Mouse (Mus musculus) midbrain, embryonic 15.5 days (tissue): ENCODE results near the gene Pxn. TPM values are rescaled to one million over a fixed set of nuclear protein-coding genes. Genes with fewer than 3 reads are reported as not detected.
"Not testable (repeated sequence)": the region's sequence is repeated elsewhere in the genome, so short reads cannot be mapped to it uniquely, and the experiment has no call there.

Source experiments
- ATAC-seq: fragments of 200-750 bp; cut with Nextera tagmentation; replicated peaks from 2 replicates; pipeline ENCODE4 v1.8.0; 2017; ENCODE audit warnings: moderate TSS enrichment
- H3K27ac ChIP-seq: fragments of 300-500 bp; sonication (generic); 2 replicates; pipeline ENCODE4 v1.5.1; 2015; ENCODE audit warnings: mild to moderate bottlenecking, inconsistent platforms
- H3K27me3 ChIP-seq: fragments of 300-500 bp; sonication (generic); replicated peaks from 2 replicates; pipeline ENCODE4 v1.6.1; 2015; ENCODE audit warnings: inconsistent platforms
- H3K36me3 ChIP-seq: fragments of 300-500 bp; sonication (generic); replicated peaks from 2 replicates; pipeline ENCODE4 v1.6.1; 2015; ENCODE audit warnings: inconsistent platforms
- H3K4me1 ChIP-seq: fragments of 300-500 bp; sonication (generic); 2 replicates; pipeline ENCODE4 v1.6.1; 2015; ENCODE audit warnings: inconsistent platforms
- H3K4me2 ChIP-seq: fragments of 300-500 bp; sonication (generic); 2 replicates; pipeline ENCODE4 v1.6.1; 2015; ENCODE audit warnings: inconsistent platforms, mild to moderate bottlenecking, moderate library complexity
- H3K4me3 ChIP-seq: fragments of 300-500 bp; sonication (generic); 2 replicates; pipeline ENCODE4 v1.5.1; 2015; ENCODE audit warnings: mild to moderate bottlenecking, inconsistent platforms
- H3K9ac ChIP-seq: fragments of 300-500 bp; sonication (generic); 2 replicates; pipeline ENCODE4 v1.6.1; 2015; ENCODE audit warnings: mild to moderate bottlenecking, inconsistent platforms
- H3K9me3 ChIP-seq: fragments of 300-500 bp; sonication (generic); 2 replicates; pipeline ENCODE4 v1.6.1; 2016; ENCODE audit warnings: inconsistent platforms
- WGBS: fragments of 180-500 bp; shearing (Covaris S2); methylation state at CpG from one replicate; pipeline ENCODE4 v1.1.7; 2015; ENCODE audit warnings: mixed read lengths; 5-methylcytosine and 5-hydroxymethylcytosine counted together
- polyA plus RNA-seq: library from polyadenylated mRNA; unstranded; fragments of >200 nt; fragmentation: Nextera tagmentation; extraction: Ambion mirVana; gene quantifications from 2 replicates; pipeline ENCODE4 v1.2.1, GENCODE M21; 2015

Pxn gene
- polyA plus RNA-seq, 1 experiment from 2014 or later, result 20.9 TPM

GRCm38 (mm10) chr5:115488841-115489698 lies 17.4 kb upstream of the Pxn start:
- WGBS, result under 1% methylated on average over 39 of the region's 39 CpGs
- peak; percentile 77 for ATAC-seq
- H3K4me2 ChIP-seq, result peak overlapping the region; percentile 87

GRCm38 (mm10) chr5:115489699-115490637 lies 16.5 kb upstream of the Pxn start:
- Histone ChIP-seq H3K36me3 (no peaks in the 10 kb centered on the region), H3K4me3 (peak overlapping the region; percentile 47), H3K27me3 (no peaks in the 10 kb centered on the region), H3K27ac (peak overlapping the region; percentile 100), H3K9ac (peak overlapping the region; percentile 80), H3K9me3 (no peaks in the 10 kb centered on the region), H3K4me1 (peaks cover 27% of the 10 kb centered on the region), H3K4me2 (peak overlapping the region; percentile 87)
- peak; percentile 82 for ATAC-seq
- under 1% methylated on average over 50 of the region's 50 CpGs for WGBS

More at GRCm38 (mm10) chr5:115488841-115489698, 17.4 kb upstream of the Pxn start:
- Histone ChIP-seq H3K9ac (peak overlapping the region; percentile 80), H3K9me3 (no peaks in the 10 kb centered on the region), H3K4me1 (peaks cover 32% of the 10 kb centered on the region), H3K27me3 (no peaks in the 10 kb centered on the region), H3K27ac (peak overlapping the region; percentile 100), H3K4me3 (peak overlapping the region; percentile 47), H3K36me3 (no peaks in the 10 kb centered on the region)

GRCm38 (mm10) chr5:115490638-115491000 lies 15.9 kb upstream of the Pxn start:
- ATAC-seq, result no peak
- WGBS, result 11% methylated on average over 8 of the region's 8 CpGs
- peaks cover 26% of the 10 kb centered on the region for H3K4me1 ChIP-seq
- H3K27ac ChIP-seq, result peak overlapping the region; percentile 100
- no peak overlapping the region for H3K9ac ChIP-seq
- H3K4me2 ChIP-seq, result peak overlapping the region; percentile 87
- H3K9me3 ChIP-seq, result no peaks in the 10 kb centered on the region
- H3K27me3 ChIP-seq, result no peaks in the 10 kb centered on the region
- no peaks in the 10 kb centered on the region for H3K36me3 ChIP-seq
- peak overlapping the region; percentile 47; the same call in 1 of the 2 replicates for H3K4me3 ChIP-seq

- WGBS, result 30% methylated on average over 5 of the region's 5 CpGs
- no peaks in the 10 kb centered on the region for H3K27me3 ChIP-seq
- no peak for ATAC-seq
- H3K9ac ChIP-seq, result no peak overlapping the region
- H3K36me3 ChIP-seq, result no peaks in the 10 kb centered on the region
- no peak overlapping the region for H3K4me3 ChIP-seq
- peak overlapping the region; percentile 87; the same call in 1 of the 2 replicates for H3K4me2 ChIP-seq
- peaks cover 26% of the 10 kb centered on the region for H3K4me1 ChIP-seq
- peak overlapping the region; percentile 100 for H3K27ac ChIP-seq
- H3K9me3 ChIP-seq, result no peaks in the 10 kb centered on the region
Measured at GRCm38 (mm10) chr5:115491076-115491475, 15.4 kb upstream of the Pxn start.

- H3K27me3 ChIP-seq, result no peaks in the 10 kb centered on the region
- H3K36me3 ChIP-seq, result no peaks in the 10 kb centered on the region
- H3K9me3 ChIP-seq, result no peaks in the 10 kb centered on the region
- no peak for ATAC-seq
- peak overlapping the region; percentile 25 for H3K4me3 ChIP-seq
- H3K9ac ChIP-seq, result peak overlapping the region; percentile 31; the same call in 1 of the 2 replicates
- no peak overlapping the region for H3K27ac ChIP-seq
- 5% methylated on average over 28 of the region's 28 CpGs for WGBS
- peak overlapping the region; percentile 58 for H3K4me2 ChIP-seq
- H3K4me1 ChIP-seq, result peaks cover 26% of the 10 kb centered on the region
Measured at GRCm38 (mm10) chr5:115491771-115492322, 14.6 kb upstream of the Pxn start.

- H3K4me2 ChIP-seq, result no peak overlapping the region
- H3K36me3 ChIP-seq, result no peaks in the 10 kb centered on the region
- H3K4me1 ChIP-seq, result peaks cover 26% of the 10 kb centered on the region
- no peak overlapping the region for H3K27ac ChIP-seq
- H3K4me3 ChIP-seq, result no peak overlapping the region
- no peak for ATAC-seq
- H3K9me3 ChIP-seq, result no peaks in the 10 kb centered on the region
- no peak overlapping the region for H3K9ac ChIP-seq
- WGBS, result 78% methylated on average over 6 of the region's 6 CpGs
- no peaks in the 10 kb centered on the region for H3K27me3 ChIP-seq
Measured at GRCm38 (mm10) chr5:115492711-115493335, 13.7 kb upstream of the Pxn start.

- H3K27me3 ChIP-seq, result no peaks in the 10 kb centered on the region
- WGBS, result 66% methylated on average over 5 of the region's 5 CpGs
- H3K27ac ChIP-seq, result no peak overlapping the region
- H3K4me3 ChIP-seq, result no peak overlapping the region
- no peak for ATAC-seq
- H3K9ac ChIP-seq, result no peak overlapping the region
- no peak overlapping the region for H3K4me2 ChIP-seq
- H3K9me3 ChIP-seq, result no peaks in the 10 kb centered on the region
- H3K36me3 ChIP-seq, result no peaks in the 10 kb centered on the region
- peaks cover 24% of the 10 kb centered on the region for H3K4me1 ChIP-seq
Measured at GRCm38 (mm10) chr5:115493441-115493840, 13.0 kb upstream of the Pxn start.

GRCm38 (mm10) chr5:115495618-115496017 lies 10.9 kb upstream of the Pxn start:
- not testable (repeated sequence) for H3K9ac ChIP-seq, H3K27ac ChIP-seq, ATAC-seq, H3K36me3 ChIP-seq, H3K4me3 ChIP-seq, H3K9me3 ChIP-seq, H3K27me3 ChIP-seq, H3K4me2 ChIP-seq
- peaks cover 16% of the 10 kb centered on the region for H3K4me1 ChIP-seq
- 71% methylated on average over 3 of the region's 3 CpGs for WGBS

- Histone ChIP-seq H3K9ac (no peak overlapping the region), H3K4me2 (no peak overlapping the region), H3K27me3 (no peaks in the 10 kb centered on the region), H3K36me3 (no peaks in the 10 kb centered on the region), H3K27ac (no peak overlapping the region), H3K9me3 (no peaks in the 10 kb centered on the region), H3K4me3 (no peak overlapping the region), H3K4me1 (peaks cover 3% of the 10 kb centered on the region)
- no peak for ATAC-seq
- 77% methylated on average over 7 of the region's 7 CpGs for WGBS
Measured at GRCm38 (mm10) chr5:115497033-115497432, 9.4 kb upstream of the Pxn start.

- no peak overlapping the region for H3K9ac ChIP-seq
- no peak overlapping the region for H3K4me3 ChIP-seq
- H3K9me3 ChIP-seq, result no peaks in the 10 kb centered on the region
- ATAC-seq, result no peak
- 62% methylated on average over 9 of the region's 9 CpGs for WGBS
- no peaks in the 10 kb centered on the region for H3K4me1 ChIP-seq
- no peaks in the 10 kb centered on the region for H3K36me3 ChIP-seq
- no peak overlapping the region for H3K27ac ChIP-seq
- H3K27me3 ChIP-seq, result no peaks in the 10 kb centered on the region
- H3K4me2 ChIP-seq, result no peak overlapping the region
Measured at GRCm38 (mm10) chr5:115498307-115499240, 7.9 kb upstream of the Pxn start.

GRCm38 (mm10) chr5:115500383-115500935 lies 6.0 kb upstream of the Pxn start:
- 81% methylated on average over 12 of the region's 12 CpGs for WGBS
- H3K4me1 ChIP-seq, result no peaks in the 10 kb centered on the region
- H3K27me3 ChIP-seq, result no peaks in the 10 kb centered on the region
- no peak for ATAC-seq
- no peak overlapping the region for H3K4me2 ChIP-seq
- no peak overlapping the region for H3K27ac ChIP-seq
- H3K4me3 ChIP-seq, result no peak overlapping the region
- H3K36me3 ChIP-seq, result no peaks in the 10 kb centered on the region
- no peaks in the 10 kb centered on the region for H3K9me3 ChIP-seq
- H3K9ac ChIP-seq, result no peak overlapping the region
